Mouse (Mus musculus): ENCODE data around the gene Adgrg3.

- TF ChIP-seq EP300 (IDR thresholded peaks at IDR 0.05; ENCODE audit: low read length) (no peak), CTCF (conservative IDR thresholded peaks at IDR 0.05 in 1 of 2, IDR thresholded peaks at IDR 0.05 in 1 of 2; ENCODE audit: low read depth in 2 of 2, low read length in 2 of 2) (no peak), E2F4 (IDR thresholded peaks at IDR 0.05; ENCODE audit: insufficient replicate concordance, low read depth, low read length) (no peak), ZMIZ1 (IDR thresholded peaks at IDR 0.05; ENCODE audit: low read depth, low read length) (no peak), CHD2 (IDR thresholded peaks at IDR 0.05; ENCODE audit: low read length) (no peak), PAX5 (IDR thresholded peaks at IDR 0.05; ENCODE audit: low read length) (no peak), ZNF384 (IDR thresholded peaks at IDR 0.05; ENCODE audit: low read depth, low read length) (no peak), POLR2A (IDR thresholded peaks at IDR 0.05; ENCODE audit: low read depth, low read length) (no peak)
Observed at GRCm38 (mm10) chr8:95085432-95086141, 68.1 kb downstream of the Adgrg3 start.
